Mouse (Mus musculus) gastrocnemius, postnatal 10 days (tissue): ENCODE measurements around the gene Ccdc175. TPM values are rescaled to one million over a fixed set of nuclear protein-coding genes. Genes with fewer than 3 reads are reported as not detected.

Experiments used
- microRNA-seq, 2 experiments: library from miRNA; unstranded; fragments of <30 nt; microRNA quantifications; one replicate each; pipeline ENCODE4 v1.2.0; 2021
- total RNA-seq, 2 experiments: library from RNA; stranded (reverse); gene quantifications; 2 replicates each; pipeline ENCODE4 v1.2.3; 2021

Ccdc175 gene
- total RNA-seq, 2 experiments from 2014 or later = not detected

Small RNA genes within 50 kb of the gene (microRNA-seq; reads per million reads assigned to microRNA genes)
- 0 reads per million in 2 experiments for gene Gm24466

Other genes with a start within 250 kb of the Ccdc175 start
- gene Gpr135, start 113.9 kb downstream of the Ccdc175 start, total RNA-seq = under 1 TPM; 0.47 to 0.90 TPM
- gene L3hypdh, start 99.6 kb downstream of the Ccdc175 start, total RNA-seq = 1 to 10 TPM; 4.5 to 4.9 TPM
- 10 to 100 TPM; 18.3 to 20.9 TPM for gene Jkamp, start 99.4 kb downstream of the Ccdc175 start, total RNA-seq
- 1 to 10 TPM; 6.0 to 7.1 TPM for gene Rtn1, start 224.0 kb upstream of the Ccdc175 start, total RNA-seq